Mouse (Mus musculus) embryo, embryonic 11.5 days (tissue): ENCODE measurements around the gene Atic.

Source experiments
- DNase-seq: peaks from one replicate; pipeline ENCODE4 v3.0.0-alpha.2; 2012; ENCODE audit warnings: low read depth, low spot score

The Atic gene

DNA sequence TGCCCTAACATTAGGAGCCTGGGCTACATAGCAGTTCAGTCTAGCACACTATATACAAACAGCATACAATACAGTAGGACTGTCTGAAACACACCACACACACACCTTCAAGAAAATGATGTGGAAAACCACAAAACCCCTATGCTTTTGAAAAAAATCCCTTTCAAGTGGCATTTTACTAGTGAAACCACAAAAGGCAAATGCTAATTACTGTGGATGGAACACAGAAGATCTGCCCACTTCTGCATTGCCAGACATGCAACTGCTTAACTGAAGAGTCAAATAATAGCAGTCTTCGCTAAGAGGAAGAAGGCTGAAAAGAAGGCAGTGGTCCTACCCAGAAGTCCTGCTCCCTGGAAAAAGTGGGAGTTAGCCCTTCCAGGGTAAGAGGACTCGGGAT lies 37.3 kb downstream of the Atic start:
- no peak for DNase-seq

DNA sequence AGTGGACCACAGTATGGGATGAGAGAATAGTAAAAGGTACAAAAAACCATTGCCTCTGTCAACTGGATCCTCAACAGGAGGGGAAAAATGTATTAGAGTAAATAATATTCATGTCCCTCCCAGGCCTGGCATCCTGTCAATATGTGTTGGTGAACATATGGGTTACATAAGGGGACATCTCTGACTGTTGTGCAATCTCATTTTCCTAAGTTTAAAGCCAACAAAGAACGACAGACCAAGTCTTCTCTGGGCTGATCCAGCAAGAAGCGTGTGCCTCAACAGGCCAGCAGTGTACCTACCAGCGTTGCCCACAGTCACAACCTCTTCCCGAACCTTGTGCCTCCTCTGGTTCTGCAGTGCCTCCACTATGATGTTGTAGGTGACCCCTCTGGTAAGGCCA lies 38.4 kb downstream of the Atic start:
- DNase-seq, result no peak

DNA sequence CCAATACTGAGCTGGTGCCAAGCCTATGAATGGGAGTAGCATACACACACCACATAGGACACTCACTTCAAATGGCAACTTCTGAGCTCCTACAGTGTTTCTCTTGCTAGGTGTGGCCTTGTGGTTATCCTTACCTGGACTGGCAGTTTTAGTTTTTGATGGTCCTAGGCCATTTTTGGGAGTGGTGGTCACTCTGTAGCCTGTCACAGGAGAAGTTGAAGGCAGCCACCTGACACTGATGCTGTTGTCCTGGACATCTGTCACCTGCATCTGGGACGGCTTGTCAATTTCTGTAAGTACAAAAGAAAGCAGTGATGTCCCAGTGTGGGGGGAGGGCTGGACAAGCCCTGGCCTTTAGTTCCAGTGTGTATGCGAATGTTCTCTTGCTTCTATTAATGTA lies 48.8 kb downstream of the Atic start:
- no peak for DNase-seq

DNA sequence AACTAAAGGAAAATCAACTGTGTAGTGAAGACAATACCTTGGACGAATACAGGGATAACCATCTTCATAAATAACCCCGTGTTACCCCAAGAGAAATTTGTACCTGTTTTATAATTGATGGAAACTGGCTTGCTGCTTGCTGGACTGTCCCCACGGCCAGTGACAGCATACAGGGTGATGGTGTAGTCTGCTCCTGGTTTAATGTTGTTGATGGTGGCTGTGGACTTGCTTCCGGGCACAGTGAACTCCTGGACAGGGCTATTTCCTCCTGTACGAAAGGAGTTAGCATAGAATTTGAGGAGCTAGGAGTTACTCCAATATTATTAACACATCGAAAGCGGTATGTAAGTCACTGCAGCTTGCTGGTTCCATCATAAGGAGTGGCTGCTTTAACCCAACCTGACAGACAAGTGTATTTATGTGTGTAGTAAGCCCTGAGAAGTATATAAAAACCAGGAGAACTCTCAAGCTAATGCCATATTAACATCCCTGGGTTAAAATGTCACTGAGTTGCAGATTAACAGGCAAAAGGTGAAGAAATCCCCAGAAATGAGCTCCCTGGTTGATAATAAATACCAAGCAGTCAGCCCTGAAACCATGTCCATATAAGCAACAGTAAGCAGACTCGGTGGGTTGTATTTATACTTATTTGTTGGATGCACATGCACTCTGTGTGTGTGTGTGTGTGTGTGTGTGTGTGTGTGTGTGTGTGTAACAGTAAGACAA lies 49.8 kb downstream of the Atic start:
- no peak for DNase-seq

DNA sequence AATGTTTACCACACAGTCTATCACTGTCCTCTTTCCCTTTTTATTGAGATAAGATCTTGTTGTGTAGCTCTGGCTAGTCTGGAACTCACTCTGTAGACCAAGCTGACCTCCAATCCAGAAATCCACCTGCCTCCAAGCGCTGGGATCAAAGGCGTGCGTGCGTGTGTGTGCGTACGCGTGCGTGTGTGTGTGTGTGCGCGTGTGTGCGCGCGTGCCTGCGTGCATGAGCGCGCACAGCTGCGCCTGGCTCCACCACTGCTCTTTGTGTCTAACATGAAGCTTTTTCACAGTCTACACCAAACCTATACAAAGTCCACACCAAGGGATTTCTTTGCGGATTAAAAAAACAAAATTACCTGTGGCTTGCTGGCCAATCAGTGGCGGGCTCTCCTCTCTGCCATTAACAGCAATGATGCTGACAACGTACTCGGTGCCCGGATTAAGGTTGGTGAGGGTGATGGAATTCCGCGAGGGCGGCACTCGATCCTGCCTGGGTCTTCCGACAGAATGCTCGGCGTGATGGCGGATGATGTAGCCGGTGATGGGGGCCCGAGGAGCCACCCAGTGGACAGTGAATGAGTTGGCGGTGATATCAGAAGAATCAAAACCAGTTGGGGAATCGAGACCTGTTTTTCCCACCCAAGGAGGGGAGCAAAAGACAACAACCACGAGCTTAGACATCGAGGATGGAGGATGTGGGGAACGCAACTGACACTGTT lies 52.3 kb downstream of the Atic start:
- DNase-seq, result no peak

DNA sequence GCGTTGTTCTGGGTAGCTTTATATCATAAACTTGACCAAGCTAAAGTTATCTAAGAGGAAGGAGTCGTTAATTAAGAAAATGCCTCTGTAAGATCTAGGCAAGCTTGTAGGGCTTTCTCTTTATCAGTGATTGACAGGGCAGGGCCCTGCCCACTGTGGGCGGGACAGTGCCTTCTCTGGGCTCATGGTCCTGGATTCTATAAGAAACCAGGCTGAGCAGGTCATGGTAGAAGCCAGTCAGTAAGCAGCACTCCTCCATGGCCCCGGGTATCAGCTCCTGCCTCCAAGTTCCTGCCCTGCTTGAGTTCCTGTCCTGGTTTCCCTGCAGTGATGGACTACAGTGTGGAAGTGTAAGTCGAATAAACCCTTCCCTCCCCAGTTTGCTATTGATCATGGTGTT lies 53.0 kb downstream of the Atic start:
- no peak for DNase-seq

DNA sequence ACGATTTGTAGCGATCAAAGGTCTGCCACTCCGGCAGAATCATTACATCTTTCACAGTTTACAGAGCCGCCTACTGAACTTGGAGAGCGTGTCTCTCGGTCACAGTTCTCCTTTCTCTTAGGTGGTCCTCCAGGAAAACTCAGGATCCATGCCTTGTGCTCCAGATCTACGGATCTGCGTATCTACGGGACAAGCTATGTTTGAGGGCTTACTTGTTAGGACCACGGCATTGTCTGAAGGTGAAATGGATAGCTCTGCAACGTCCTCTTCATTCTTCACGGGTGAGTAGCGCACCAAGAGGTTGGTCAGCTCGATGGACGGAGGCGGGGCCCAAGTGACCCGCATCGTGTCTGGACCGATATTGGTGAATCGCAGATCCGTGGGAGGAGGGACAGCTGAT lies 55.3 kb downstream of the Atic start:
- DNase-seq, result no peak

DNA sequence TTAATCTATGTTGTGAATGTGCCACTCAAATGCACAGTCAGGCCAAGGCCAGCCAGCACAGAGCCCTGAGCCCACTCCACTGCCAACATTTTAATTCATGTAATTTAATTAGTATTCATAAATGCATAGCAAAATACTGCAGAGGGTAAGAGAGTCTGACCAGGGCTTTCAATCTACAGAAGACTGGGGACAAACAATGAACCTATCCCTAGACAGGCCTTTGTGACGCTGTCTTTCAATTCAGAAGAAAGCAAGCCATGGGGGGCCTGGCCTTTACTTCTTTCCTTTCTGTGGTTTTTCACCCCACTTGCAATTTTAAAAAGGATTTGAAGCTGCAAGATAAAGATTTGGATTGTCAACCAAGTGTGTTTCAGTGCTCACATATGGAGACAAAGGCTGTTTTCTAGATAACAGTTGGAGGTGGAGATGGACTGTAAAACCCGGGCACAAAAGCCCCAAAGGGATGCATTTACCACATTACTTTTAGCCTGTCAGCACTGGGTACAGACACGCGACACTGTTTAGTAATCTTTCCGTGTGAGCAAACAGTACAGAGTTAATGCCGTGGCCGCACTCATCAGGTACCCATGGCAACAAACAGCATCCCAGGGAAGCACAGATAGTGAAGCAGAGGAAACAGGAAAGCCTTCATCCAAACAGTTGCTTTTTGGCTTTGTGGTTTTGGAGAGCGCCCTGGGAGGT lies 57.7 kb downstream of the Atic start:
- DNase-seq, result no peak

DNA sequence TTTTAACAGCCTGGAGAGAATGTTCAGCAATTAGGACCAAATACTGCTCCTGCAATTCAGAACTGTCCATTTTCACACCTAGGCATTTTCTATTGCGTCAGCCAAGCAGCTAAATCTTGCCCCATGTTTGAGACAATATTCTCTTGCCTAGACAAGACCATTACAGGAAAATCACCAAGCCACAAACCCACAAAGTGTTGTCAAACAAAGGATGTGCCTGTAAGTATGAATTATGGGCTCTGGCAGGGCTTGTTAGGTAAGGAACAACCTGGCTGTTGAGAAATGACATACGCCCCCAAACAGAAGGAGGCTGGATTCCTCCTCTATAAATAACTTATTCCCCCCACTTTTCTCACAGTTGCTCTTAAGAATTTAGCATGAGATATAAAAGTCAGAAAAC lies 64.6 kb downstream of the Atic start:
- DNase-seq, result no peak

DNA sequence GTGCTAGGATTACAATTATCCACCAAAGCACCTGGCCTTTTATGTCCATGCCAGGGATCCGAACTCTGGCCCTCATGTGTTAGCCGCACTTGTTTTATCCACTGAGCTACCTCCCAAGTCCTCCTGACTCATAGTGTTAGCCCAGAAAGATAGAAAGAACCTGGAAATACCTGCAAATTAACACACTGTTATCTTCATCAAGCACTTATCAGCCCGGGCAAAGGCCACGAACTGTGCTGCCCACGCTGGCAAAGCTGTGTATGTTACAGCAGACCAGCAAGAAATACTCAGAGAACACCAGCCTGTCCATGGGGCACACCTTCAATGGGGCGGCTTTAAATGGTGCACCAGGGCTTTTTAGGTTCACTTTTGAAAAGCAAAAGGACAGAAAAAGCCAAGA lies 66.7 kb downstream of the Atic start:
- DNase-seq, result no peak
